Mouse (Mus musculus): ENCODE results near the gene Slc34a1.

DNA sequence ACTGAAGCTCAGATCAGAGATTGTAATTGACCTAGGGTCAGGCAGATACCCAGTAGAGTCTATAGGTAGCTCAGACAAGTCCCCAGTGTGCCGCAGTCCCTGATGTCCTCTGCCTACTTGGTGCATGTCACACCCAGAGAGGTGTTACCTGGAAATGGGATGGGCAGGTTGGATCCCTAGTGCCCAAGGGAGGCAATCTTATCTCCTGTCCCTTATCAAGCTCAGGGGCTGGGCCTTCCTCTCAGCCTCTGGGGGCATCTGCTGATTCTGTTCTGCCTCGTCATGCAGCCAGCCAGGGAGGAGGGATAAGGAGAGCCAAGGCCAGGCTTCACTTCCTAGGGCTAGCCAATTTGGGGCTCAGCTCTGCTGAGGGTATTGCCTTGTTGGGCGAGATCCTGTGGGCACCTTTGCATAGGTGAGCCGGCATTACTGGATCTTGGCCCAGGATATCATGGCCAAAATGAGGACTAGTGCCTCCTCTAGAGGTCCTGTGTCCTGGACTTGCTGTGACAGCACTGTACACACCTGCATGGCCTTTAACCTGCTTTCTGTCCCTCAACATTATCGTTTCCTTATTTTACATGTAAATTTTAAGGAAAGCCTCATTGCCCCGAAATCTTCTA is 48.6 kb downstream of the Slc34a1 start:
- TF ChIP-seq CTCF (IDR thresholded peaks at IDR 0.05; ENCODE audit: low read depth, low read length), result no peak
- no peak for TF ChIP-seq POLR2A (IDR thresholded peaks at IDR 0.05; ENCODE audit: insufficient read depth, low read length)
- no peak for TF ChIP-seq EP300 (IDR thresholded peaks at IDR 0.05; ENCODE audit: insufficient read depth, low read depth, low read length)

All from ES-Bruce4 (cell line).